Mouse (Mus musculus) hindbrain, embryonic 16.5 days (tissue): ENCODE data around the gene Rnf31. TPM values are rescaled to one million over a fixed set of nuclear protein-coding genes. Genes with fewer than 3 reads are reported as not detected.

Experiments used
- ATAC-seq: fragments of 200-750 bp; cut with Nextera tagmentation; 2 replicates; pipeline ENCODE4 v1.8.0; 2017; ENCODE audit warnings: moderate TSS enrichment, moderate library complexity
- H3K27ac ChIP-seq: fragments of 300-500 bp; sonication (generic); 2 replicates; pipeline ENCODE4 v1.5.1; 2014; ENCODE audit warnings: low read depth, mild to moderate bottlenecking, control low read depth, low read length, moderate library complexity
- H3K27me3 ChIP-seq: fragments of 300-500 bp; sonication (generic); replicated peaks from 2 replicates; pipeline ENCODE4 v1.6.1; 2014; ENCODE audit warnings: low read length; ENCODE audit not compliant: control insufficient read depth, insufficient read depth
- H3K36me3 ChIP-seq: fragments of 300-500 bp; sonication (generic); 2 replicates; pipeline ENCODE4 v1.6.1; 2014; ENCODE audit warnings: mild to moderate bottlenecking, low read length, moderate library complexity, mixed read lengths; ENCODE audit not compliant: control insufficient read depth, insufficient read depth
- H3K4me1 ChIP-seq: fragments of 300-500 bp; sonication (generic); 2 replicates; pipeline ENCODE4 v1.6.1; 2014; ENCODE audit warnings: low read depth, low read length; ENCODE audit not compliant: control insufficient read depth, insufficient read depth
- H3K4me2 ChIP-seq: fragments of 300-500 bp; sonication (generic); 2 replicates; pipeline ENCODE4 v1.6.1; 2014; ENCODE audit warnings: mild to moderate bottlenecking, low read length, control low read depth, moderate library complexity
- H3K4me3 ChIP-seq: fragments of 300-500 bp; sonication (generic); 2 replicates; pipeline ENCODE4 v1.5.1; 2014; ENCODE audit warnings: mild to moderate bottlenecking, low read length, control low read depth, moderate library complexity
- H3K9ac ChIP-seq: fragments of 300-500 bp; sonication (generic); 2 replicates; pipeline ENCODE4 v1.6.1; 2014; ENCODE audit warnings: low read depth, mild to moderate bottlenecking, control low read depth, low read length, moderate library complexity
- H3K9me3 ChIP-seq: fragments of 300-500 bp; sonication (generic); 2 replicates; pipeline ENCODE4 v1.6.1; 2014; ENCODE audit warnings: mild to moderate bottlenecking, low read length, moderate library complexity; ENCODE audit not compliant: control insufficient read depth
- WGBS: fragments of 180-500 bp; shearing (Covaris S2); extraction: QIAGEN DNeasy Blood & Tissue Kit; methylation state at CpG from one replicate; pipeline ENCODE4 v1.1.7; 2014; 5-methylcytosine and 5-hydroxymethylcytosine counted together
- polyA plus RNA-seq: library from polyadenylated mRNA; unstranded; fragments of >200 nt; fragmentation: Nextera tagmentation; extraction: Ambion mirVana; gene quantifications from 2 replicates; pipeline ENCODE4 v1.2.1, GENCODE M21; 2015

The Rnf31 gene
- polyA plus RNA-seq, 1 experiment from 2014 or later: 18.2 TPM

DNA sequence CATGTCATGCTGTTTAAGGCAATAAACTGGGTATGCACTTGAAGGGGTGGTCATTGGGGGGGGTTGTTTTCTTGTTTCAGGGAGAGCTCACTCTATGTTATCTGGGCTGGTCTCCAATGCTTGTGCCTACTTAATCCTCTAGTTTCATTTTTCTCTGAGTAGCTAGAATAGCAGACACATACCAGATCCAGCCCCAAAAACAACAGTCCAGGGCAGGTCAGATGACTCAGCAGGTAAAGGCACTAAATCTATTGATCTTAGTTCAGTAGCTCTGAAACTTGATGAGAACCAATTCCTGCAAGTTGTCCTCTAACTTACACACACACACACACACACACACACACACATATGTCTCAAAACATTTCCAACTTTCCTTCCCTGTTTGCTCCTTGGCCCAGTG, 19.7 kb upstream of the Rnf31 start:
- no peak for ATAC-seq
- no peak overlapping the region for H3K9ac ChIP-seq
- H3K4me3 ChIP-seq: no peak overlapping the region
- H3K9me3 ChIP-seq: no peaks in the 10 kb centered on the region
- no peaks in the 10 kb centered on the region for H3K4me1 ChIP-seq
- no peak overlapping the region for H3K27ac ChIP-seq
- no peaks in the 10 kb centered on the region for H3K27me3 ChIP-seq
- H3K4me2 ChIP-seq: no peak overlapping the region
- H3K36me3 ChIP-seq: peaks cover 9% of the 10 kb centered on the region

GRCm38 (mm10) chr14:55575302-55575701, 16.2 kb upstream of the Rnf31 start, which contains the start of gene Fitm1:
Fitm1 (plus strand) TSS chr14:55575617.
- no peaks in the 10 kb centered on the region for H3K27me3 ChIP-seq
- ATAC-seq: no peak
- H3K4me2 ChIP-seq: no peak within 1 kb of the TSS
- H3K4me3 ChIP-seq: no peak within 1 kb of the TSS
- no peak within 1 kb of the TSS for H3K27ac ChIP-seq
- no peaks in the 10 kb centered on the region for H3K36me3 ChIP-seq
- WGBS: 87% methylated on average over 8 of the region's 8 CpGs
- no peaks in the 10 kb centered on the region for H3K9me3 ChIP-seq
- no peak within 1 kb of the TSS for H3K9ac ChIP-seq
- peaks cover 5% of the 10 kb centered on the region for H3K4me1 ChIP-seq

GRCm38 (mm10) chr14:55575711-55576110, 15.8 kb upstream of the Rnf31 start:
- H3K27me3 ChIP-seq: no peaks in the 10 kb centered on the region
- no peak overlapping the region for H3K9ac ChIP-seq
- H3K4me3 ChIP-seq: no peak overlapping the region
- no peak overlapping the region for H3K4me2 ChIP-seq
- H3K27ac ChIP-seq: no peak overlapping the region
- no peak for ATAC-seq
- H3K36me3 ChIP-seq: peaks cover 2% of the 10 kb centered on the region; the same call in 1 of the 2 replicates
- WGBS: 74% methylated on average over 13 of the region's 13 CpGs
- H3K9me3 ChIP-seq: no peaks in the 10 kb centered on the region
- H3K4me1 ChIP-seq: peaks cover 5% of the 10 kb centered on the region

DNA sequence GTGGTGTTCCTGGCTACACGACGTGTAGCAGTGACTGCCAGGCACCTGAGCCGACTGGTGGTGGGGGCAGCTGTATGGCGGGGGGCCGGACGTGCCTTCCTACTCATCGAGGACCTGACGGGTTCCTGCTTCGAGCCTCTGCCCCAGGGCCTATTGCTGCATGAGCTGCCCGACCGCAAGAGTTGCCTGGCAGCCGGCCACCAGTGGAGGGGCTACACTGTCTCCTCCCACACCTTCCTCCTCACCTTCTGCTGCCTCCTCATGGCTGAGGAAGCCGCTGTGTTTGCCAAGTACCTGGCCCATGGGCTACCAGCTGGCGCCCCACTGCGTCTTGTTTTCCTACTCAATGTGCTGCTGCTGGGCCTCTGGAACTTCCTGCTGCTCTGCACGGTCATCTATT, 15.1 kb upstream of the Rnf31 start:
- no peak overlapping the region for H3K27ac ChIP-seq
- peaks cover 5% of the 10 kb centered on the region for H3K4me1 ChIP-seq
- ATAC-seq: no peak
- H3K4me2 ChIP-seq: no peak overlapping the region
- H3K4me3 ChIP-seq: no peak overlapping the region
- H3K9ac ChIP-seq: no peak overlapping the region
- H3K36me3 ChIP-seq: peaks cover 6% of the 10 kb centered on the region
- 77% methylated on average over 16 of the region's 16 CpGs for WGBS
- no peaks in the 10 kb centered on the region for H3K27me3 ChIP-seq
- H3K9me3 ChIP-seq: no peaks in the 10 kb centered on the region

- Histone ChIP-seq H3K9me3 (no peaks in the 10 kb centered on the region), H3K27me3 (no peaks in the 10 kb centered on the region), H3K4me3 (peak within 1 kb of the TSS; percentile 71), H3K4me1 (peaks cover 5% of the 10 kb centered on the region), H3K27ac (peak within 1 kb of the TSS; percentile 89), H3K4me2 (peak within 1 kb of the TSS; percentile 93), H3K36me3 (peaks cover 9% of the 10 kb centered on the region), H3K9ac (peak within 1 kb of the TSS; percentile 93)
- peak; percentile 95 for ATAC-seq
- under 1% methylated on average over 32 of the region's 32 CpGs for WGBS
Observed at GRCm38 (mm10) chr14:55577871-55578667, 13.4 kb upstream of the Rnf31 start, which contains the start of gene Psme1. Psme1 (plus strand) TSS chr14:55578123.

DNA sequence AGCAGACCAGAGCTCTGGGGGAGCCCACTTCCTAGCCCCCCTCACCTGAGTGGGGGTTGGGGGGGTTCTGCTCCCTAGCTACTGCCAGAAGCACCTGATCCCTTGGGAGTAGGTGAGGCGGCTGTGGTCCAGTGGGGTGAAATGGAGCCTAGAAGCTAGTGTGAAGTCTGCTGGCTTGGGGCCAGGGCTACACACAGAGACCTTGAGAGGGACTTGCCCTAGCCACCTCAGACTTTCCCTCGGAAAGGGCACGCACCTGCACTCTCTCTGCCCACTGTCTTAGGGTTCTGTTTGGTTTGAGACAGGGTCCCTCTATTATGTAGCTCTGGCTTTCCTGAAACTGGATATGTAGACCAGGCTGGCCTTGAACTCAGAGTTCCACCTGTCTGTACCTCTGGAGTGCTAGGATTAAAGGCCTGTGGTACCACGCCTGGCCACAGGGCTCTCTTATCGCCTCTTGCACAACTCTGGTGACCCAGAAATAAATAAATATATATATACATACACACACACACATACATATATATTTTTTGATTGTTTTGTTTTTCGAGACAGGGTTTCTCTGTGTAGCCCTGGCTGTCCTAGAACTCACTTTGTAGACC, 12.7 kb upstream of the Rnf31 start:
- H3K4me2 ChIP-seq: peak overlapping the region; percentile 93
- peak overlapping the region; percentile 89 for H3K27ac ChIP-seq
- peaks cover 9% of the 10 kb centered on the region for H3K36me3 ChIP-seq
- H3K9me3 ChIP-seq: no peaks in the 10 kb centered on the region
- peaks cover 5% of the 10 kb centered on the region for H3K4me1 ChIP-seq
- H3K9ac ChIP-seq: peak overlapping the region; percentile 93
- WGBS: 31% methylated on average over 6 of the region's 6 CpGs
- H3K4me3 ChIP-seq: peak overlapping the region; percentile 71
- no peaks in the 10 kb centered on the region for H3K27me3 ChIP-seq
- peak; percentile 32 for ATAC-seq

DNA sequence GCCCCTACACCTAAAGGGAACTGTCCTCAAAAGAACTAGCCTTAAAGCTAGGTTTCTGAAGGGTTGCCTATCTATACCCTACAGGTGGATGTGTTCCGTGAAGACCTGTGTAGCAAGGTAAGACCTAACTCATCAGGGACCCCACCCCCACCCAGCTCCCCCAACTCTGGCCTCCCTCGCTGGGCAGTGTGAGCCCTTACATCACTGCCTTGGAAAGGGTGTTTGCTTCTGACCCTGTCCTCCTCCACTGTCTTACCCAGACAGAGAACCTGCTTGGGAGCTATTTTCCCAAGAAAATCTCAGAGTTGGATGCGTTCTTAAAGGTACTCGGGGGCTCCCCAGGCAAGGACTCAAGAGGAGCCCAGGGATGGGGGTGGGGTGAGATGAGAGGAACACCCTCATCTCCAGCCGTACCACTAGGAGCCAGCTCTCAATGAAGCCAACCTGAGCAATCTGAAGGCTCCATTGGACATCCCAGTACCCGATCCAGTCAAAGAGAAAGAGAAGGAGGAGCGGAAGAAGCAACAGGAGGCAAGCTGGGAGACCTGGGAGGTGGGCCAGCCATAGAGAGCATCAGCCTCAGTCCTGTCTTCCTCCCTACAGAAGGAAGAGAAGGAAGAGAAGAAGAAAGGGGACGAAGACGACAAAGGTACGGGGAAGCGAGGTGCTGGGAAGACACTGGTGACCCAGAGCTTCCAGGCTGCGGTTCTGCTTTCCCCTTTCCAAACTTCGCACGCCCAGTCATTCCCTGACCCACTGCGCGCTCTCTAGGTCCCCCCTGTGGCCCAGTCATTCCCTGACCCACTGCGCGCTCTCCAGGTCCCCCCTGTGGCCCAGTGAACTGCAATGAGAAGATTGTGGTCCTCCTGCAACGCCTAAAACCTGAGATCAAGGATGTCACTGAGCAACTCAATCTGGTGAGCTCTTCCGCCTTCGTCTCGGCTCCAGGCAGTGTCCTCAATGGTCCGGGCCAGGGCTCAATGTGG, 11.7 kb upstream of the Rnf31 start:
- Histone ChIP-seq H3K9me3 (no peaks in the 10 kb centered on the region), H3K9ac (no peak overlapping the region), H3K27me3 (no peaks in the 10 kb centered on the region), H3K4me1 (peaks cover 5% of the 10 kb centered on the region), H3K4me3 (no peak overlapping the region), H3K4me2 (no peak overlapping the region), H3K27ac (no peak overlapping the region), H3K36me3 (peaks cover 9% of the 10 kb centered on the region)
- no peak for ATAC-seq
- 82% methylated on average over 23 of the region's 23 CpGs for WGBS

DNA sequence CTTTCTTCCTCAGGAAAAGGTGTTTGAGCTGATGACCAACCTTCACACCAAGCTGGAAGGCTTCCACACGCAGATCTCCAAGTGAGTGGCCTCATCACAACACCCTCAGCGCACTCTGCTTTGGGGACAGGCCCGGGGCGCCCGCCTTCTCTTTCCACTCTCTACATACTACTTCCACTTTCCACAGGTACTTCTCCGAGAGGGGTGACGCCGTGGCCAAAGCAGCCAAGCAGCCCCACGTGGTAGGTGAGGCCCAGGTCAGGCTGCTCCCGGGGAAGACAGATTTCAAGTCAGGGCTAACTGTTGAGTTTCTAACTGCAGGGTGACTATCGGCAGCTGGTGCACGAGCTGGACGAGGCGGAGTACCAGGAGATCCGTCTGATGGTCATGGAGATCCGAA, 10.8 kb upstream of the Rnf31 start:
- Histone ChIP-seq H3K27ac (no peak overlapping the region), H3K27me3 (no peaks in the 10 kb centered on the region), H3K36me3 (peaks cover 9% of the 10 kb centered on the region), H3K4me2 (no peak overlapping the region), H3K9me3 (no peaks in the 10 kb centered on the region), H3K4me1 (peaks cover 8% of the 10 kb centered on the region), H3K9ac (no peak overlapping the region), H3K4me3 (no peak overlapping the region)
- no peak for ATAC-seq
- WGBS: 95% methylated on average over 16 of the region's 16 CpGs
